Mouse (Mus musculus): ENCODE data around the gene Babam2.

DNA sequence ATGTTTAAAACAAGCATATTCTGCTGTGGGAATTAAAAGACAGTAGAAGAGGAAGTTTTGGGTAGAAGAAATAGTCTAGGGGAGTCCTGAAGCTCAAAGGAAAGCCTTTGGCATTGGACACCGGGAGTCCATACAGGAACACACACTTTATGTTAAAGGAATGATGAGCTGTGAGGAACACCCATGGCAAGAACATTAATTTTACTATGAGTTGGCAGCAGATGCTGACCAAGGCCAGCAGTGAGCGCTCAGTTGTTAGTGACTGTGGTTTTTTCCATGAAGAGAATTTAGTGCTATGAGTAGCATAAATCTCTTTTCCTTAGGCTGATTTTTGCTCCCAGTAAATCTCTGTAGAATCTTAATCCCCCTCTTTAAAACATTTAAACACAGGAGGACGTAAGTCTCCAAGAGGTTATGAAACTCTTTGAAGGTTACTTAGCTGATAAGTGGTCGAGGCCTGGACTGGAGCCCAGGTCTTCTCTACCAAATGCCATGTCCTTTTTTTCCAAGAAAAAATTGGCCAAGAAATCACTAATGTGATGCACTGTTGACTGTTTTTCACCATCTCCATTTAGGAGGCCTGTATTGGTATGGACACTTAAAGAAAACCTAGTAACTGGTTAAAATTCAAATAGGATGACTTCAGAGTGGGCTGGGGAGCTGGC is 18.1 kb downstream of the Babam2 start:
- no peak for TF ChIP-seq USF1 (IDR thresholded peaks at IDR 0.05; ENCODE audit: low read depth)
- TF ChIP-seq POLR2A (IDR thresholded peaks at IDR 0.05; ENCODE audit: insufficient read length, low read depth) = no peak
- no peak for TF ChIP-seq CEBPB (IDR thresholded peaks at IDR 0.05; ENCODE audit: insufficient read depth, poor library complexity, severe bottlenecking)
- TF ChIP-seq REST (IDR thresholded peaks at IDR 0.05; ENCODE audit: insufficient read depth, insufficient read length) = no peak
- TF ChIP-seq MAX (IDR thresholded peaks at IDR 0.05; ENCODE audit: low read depth) = no peak
- no peak for TF ChIP-seq SRF (IDR thresholded peaks at IDR 0.05; ENCODE audit: control insufficient read depth, insufficient read length, low read depth)
- TF ChIP-seq TCF12 (IDR thresholded peaks at IDR 0.05; ENCODE audit: insufficient read depth, poor library complexity, severe bottlenecking) = no peak
- no peak for TF ChIP-seq MYOD1 (IDR thresholded peaks at IDR 0.05; ENCODE audit: control insufficient read depth in 1 of 3, insufficient read length in 2 of 3, low read depth in 2 of 3)
- no peak for TF ChIP-seq POLR2AphosphoS2 (IDR thresholded peaks at IDR 0.05; ENCODE audit: insufficient read length, low read depth)
- TF ChIP-seq E2F4 (IDR thresholded peaks at IDR 0.05; ENCODE audit: insufficient read depth) = no peak
- TF ChIP-seq TCF3 (IDR thresholded peaks at IDR 0.05; ENCODE audit: insufficient read length, low read depth) = no peak
- TF ChIP-seq MYOG (IDR thresholded peaks at IDR 0.05; ENCODE audit: control insufficient read depth in 1 of 3, insufficient read depth in 1 of 3, insufficient read length in 2 of 3, low read depth in 2 of 3) = no peak
